7 mouse cellular contexts compared by ENCODE assay signal in genomic region chr7:100932481-100933007, GRCm38 (mm10). TPM values are rescaled to one million over a fixed set of nuclear protein-coding genes. Genes with fewer than 3 reads are reported as not detected.
A peak's percentile ranks its signal among the peaks of the same experiment; 100 is the strongest.
DNase-seq lines count a peak whose midpoint lies in the region; ATAC-seq and TF ChIP-seq lines count a peak whose summit lies in the region.

No protein-coding gene starts in this region.

- peak; percentile 56 for TF ChIP-seq CTCF in cortical plate, adult 2 months (IDR thresholded peaks at IDR 0.05; ENCODE audit: extremely low read depth, insufficient read depth, low read length)
- TF ChIP-seq CTCF in small intestine, adult 2 months (IDR thresholded peaks at IDR 0.05; ENCODE audit: extremely low read depth, insufficient read length, insufficient replicate concordance, low read depth, low read length), result peak; percentile 68; the same call in 1 of the 2 replicates

- peaks cover 14% of the 10 kb centered on the region; the same call in 1 of the 2 replicates for H3K36me3 ChIP-seq in intestine, embryonic 14.5 days (ENCODE audit: control insufficient read depth, insufficient read depth, low read length)
- no peaks in the 10 kb centered on the region for H3K36me3 ChIP-seq in limb, embryonic 11.5 days (ENCODE audit: control insufficient read depth, insufficient read depth, low read length)
- no peaks in the 10 kb centered on the region for H3K36me3 ChIP-seq in midbrain, embryonic 13.5 days
- peaks cover 2% of the 10 kb centered on the region; the same call in 1 of the 2 replicates for H3K36me3 ChIP-seq in small intestine, adult 2 months (ENCODE audit: control insufficient read depth, insufficient read depth, low read length)

- ATAC-seq in activated CD4-positive, CD25-positive, alpha-beta regulatory T cell, adult 4 months, result peak; percentile 81
- peak; percentile 89 for ATAC-seq in intestine, embryonic 14.5 days (replicated peaks; ENCODE audit: low FRiP score, low TSS enrichment, low read depth)
- ATAC-seq in limb, embryonic 11.5 days (ENCODE audit: insufficient number of reproducible peaks, low FRiP score, low TSS enrichment, low read depth), result peak; percentile 91
- ATAC-seq in midbrain, embryonic 13.5 days, result peak; percentile 82

- peak; percentile 80 to 83 for DNase-seq in gastrocnemius, postnatal 36 days
- DNase-seq in intestine, embryonic 14.5 days (ENCODE audit: low spot score), result peak; percentile 97
- DNase-seq in limb, embryonic 11.5 days (ENCODE audit: low spot score), result peak; percentile 92

- H3K4me1 ChIP-seq in cortical plate, adult 2 months (ENCODE audit: control insufficient read depth, insufficient read depth, low read length), result no peaks in the 10 kb centered on the region
- H3K4me1 ChIP-seq in intestine, embryonic 14.5 days (replicated peaks; ENCODE audit: control insufficient read depth, insufficient read depth, low read length), result peaks cover 34% of the 10 kb centered on the region
- peaks cover 30% of the 10 kb centered on the region for H3K4me1 ChIP-seq in limb, embryonic 11.5 days (ENCODE audit: control insufficient read depth, insufficient read depth, low read length)
- H3K4me1 ChIP-seq in midbrain, embryonic 13.5 days (replicated peaks), result peaks cover 45% of the 10 kb centered on the region
- peaks cover 3% of the 10 kb centered on the region for H3K4me1 ChIP-seq in small intestine, adult 2 months (ENCODE audit: control insufficient read depth, insufficient read depth, insufficient read length, low read length)

- peak overlapping the region; percentile 30 for H3K4me3 ChIP-seq in cortical plate, adult 2 months (ENCODE audit: insufficient read depth, low read length)
- H3K4me3 ChIP-seq in intestine, embryonic 14.5 days (ENCODE audit: low read depth, low read length), result peak overlapping the region; percentile 81
- H3K4me3 ChIP-seq in limb, embryonic 11.5 days (ENCODE audit: low read depth, low read length), result peak overlapping the region; percentile 85
- peak overlapping the region; percentile 53 for H3K4me3 ChIP-seq in midbrain, embryonic 13.5 days (replicated peaks)
- H3K4me3 ChIP-seq in small intestine, adult 2 months (ENCODE audit: low read depth, low read length), result peak overlapping the region; percentile 65

- H3K9ac ChIP-seq in intestine, embryonic 14.5 days (ENCODE audit: low read length), result peak overlapping the region; percentile 43
- peak overlapping the region; percentile 87 for H3K9ac ChIP-seq in limb, embryonic 11.5 days (ENCODE audit: low read length)
- H3K9ac ChIP-seq in midbrain, embryonic 13.5 days (replicated peaks), result peak overlapping the region; percentile 77; the same call in 1 of the 2 replicates

- no peaks in the 10 kb centered on the region for H3K27me3 ChIP-seq in intestine, embryonic 14.5 days (replicated peaks; ENCODE audit: control insufficient read depth, insufficient read depth, low read length)
- no peaks in the 10 kb centered on the region for H3K27me3 ChIP-seq in limb, embryonic 11.5 days (ENCODE audit: control insufficient read depth, insufficient read depth, low read length)
- H3K27me3 ChIP-seq in midbrain, embryonic 13.5 days, result peaks cover 64% of the 10 kb centered on the region
- H3K27me3 ChIP-seq in small intestine, adult 2 months (ENCODE audit: control insufficient read depth, insufficient read depth, low read length), result peaks cover 19% of the 10 kb centered on the region

- no peak overlapping the region for H3K27ac ChIP-seq in cortical plate, adult 2 months (ENCODE audit: insufficient read depth, low read length)
- H3K27ac ChIP-seq in intestine, embryonic 14.5 days (ENCODE audit: low read depth), result peak overlapping the region; percentile 99
- peak overlapping the region; percentile 99 for H3K27ac ChIP-seq in limb, embryonic 11.5 days (replicated peaks; ENCODE audit: low read depth, low read length)
- H3K27ac ChIP-seq in midbrain, embryonic 13.5 days, result peak overlapping the region; percentile 44; the same call in 1 of the 2 replicates
- no peak overlapping the region for H3K27ac ChIP-seq in small intestine, adult 2 months (ENCODE audit: insufficient read depth, low read depth, low read length)

- intact Hi-C loops in gastrocnemius, postnatal 36 days (cut with DNase I), result loop anchor here (1.0 kb wide), 1 partner anchor 24 kb away; no protein-coding TSS in a partner anchor

- peak overlapping the region; percentile 94 for H3K4me2 ChIP-seq in intestine, embryonic 14.5 days (ENCODE audit: low read length)
- peak overlapping the region; percentile 60 for H3K4me2 ChIP-seq in limb, embryonic 11.5 days (ENCODE audit: low read depth, severe bottlenecking)
- H3K4me2 ChIP-seq in midbrain, embryonic 13.5 days (replicated peaks), result peak overlapping the region; percentile 81

- TF ChIP-seq POLR2A in cortical plate, adult 2 months (IDR thresholded peaks at IDR 0.05; ENCODE audit: extremely low read depth, insufficient read depth, low read length), result no peak
- TF ChIP-seq POLR2A in small intestine, adult 2 months (IDR thresholded peaks at IDR 0.05; ENCODE audit: low read depth, low read length), result no peak

- H3K9me3 ChIP-seq in intestine, embryonic 14.5 days (ENCODE audit: control insufficient read depth, low read length), result no peaks in the 10 kb centered on the region
- no peaks in the 10 kb centered on the region for H3K9me3 ChIP-seq in limb, embryonic 11.5 days (ENCODE audit: control insufficient read depth, low read length)
- H3K9me3 ChIP-seq in midbrain, embryonic 13.5 days, result no peaks in the 10 kb centered on the region

- under 1% methylated on average over 27 of the region's 27 CpGs for WGBS in intestine, embryonic 14.5 days
- 1% methylated on average over 27 of the region's 27 CpGs for WGBS in limb, embryonic 11.5 days
- 2% methylated on average over 26 of the region's 27 CpGs for WGBS in midbrain, embryonic 13.5 days
- WGBS in small intestine, adult 2 months, result under 1% methylated on average over 27 of the region's 27 CpGs

RNA-seq across cellular contexts. Expression of gene Arhgef17, which starts 0.6 kb away (rescaled TPM):
- under 1 TPM in 1 of 2 experiments, not detected in 1; 0.42 TPM for polyA plus RNA-seq in activated CD4-positive, CD25-positive, alpha-beta regulatory T cell, adult 4 months (2017; shearing (Covaris generic))
- 89.2 and 91.3 TPM in 2 replicates for polyA plus RNA-seq in cortical plate, adult 2 months (2012; rRNA removed)
- 10 to 100 TPM; 19.3 to 19.6 TPM for total RNA-seq in gastrocnemius, postnatal 36 days (2021)
- polyA plus RNA-seq in intestine, embryonic 14.5 days (2014; fragmentation: Nextera tagmentation; extraction: Ambion mirVana), result 12.9 and 14.2 TPM in 2 replicates
- 12.6 and 13.6 TPM in 2 replicates for polyA plus RNA-seq in limb, embryonic 11.5 days (2014; fragmentation: Nextera tagmentation; extraction: Ambion mirVana)
- 5.8 and 5.9 TPM in 2 replicates for polyA plus RNA-seq in midbrain, embryonic 13.5 days (2015; fragmentation: Nextera tagmentation; extraction: Ambion mirVana)
- 6.8 and 8.0 TPM in 2 replicates for polyA plus RNA-seq in small intestine, adult 2 months (2012; rRNA removed)

RNA-seq across cellular contexts. Expression of gene P2ry6, which starts 41.9 kb away (rescaled TPM):
- polyA plus RNA-seq in activated CD4-positive, CD25-positive, alpha-beta regulatory T cell, adult 4 months (2017; shearing (Covaris generic)), result under 1 TPM in 1 of 2 experiments, not detected in 1; 0.32 TPM
- 4.3 and 4.9 TPM in 2 replicates for polyA plus RNA-seq in cortical plate, adult 2 months (2012; rRNA removed)
- total RNA-seq in gastrocnemius, postnatal 36 days (2021), result 1 to 10 TPM; 1.1 TPM
- 11.1 and 11.9 TPM in 2 replicates for polyA plus RNA-seq in intestine, embryonic 14.5 days (2014; fragmentation: Nextera tagmentation; extraction: Ambion mirVana)
- polyA plus RNA-seq in limb, embryonic 11.5 days (2014; fragmentation: Nextera tagmentation; extraction: Ambion mirVana), result 1.6 and 2.5 TPM in 2 replicates
- 1.9 and 2.7 TPM in 2 replicates for polyA plus RNA-seq in midbrain, embryonic 13.5 days (2015; fragmentation: Nextera tagmentation; extraction: Ambion mirVana)
- polyA plus RNA-seq in small intestine, adult 2 months (2012; rRNA removed), result 19.4 and 27.8 TPM in 2 replicates

Comparison
In these comparisons a context has a peak if more than half of its experiments do, and no peak if none do; other contexts are left out.
1. H3K27ac ChIP-seq: peak in intestine, embryonic 14.5 days (single experiment), limb, embryonic 11.5 days (single experiment) and midbrain, embryonic 13.5 days (single experiment); none in cortical plate, adult 2 months (single experiment) and small intestine, adult 2 months (single experiment).
2. H3K4me3 ChIP-seq: peak in every context shown above with its lines; median percentile 85 in limb, embryonic 11.5 days; 81 in intestine, embryonic 14.5 days; 65 in small intestine, adult 2 months; 53 in midbrain, embryonic 13.5 days; 30 in cortical plate, adult 2 months.
3. Peak in every context shown above with its lines, with median percentiles within 50 percentile points of each other: ATAC-seq, DNase-seq, H3K4me2 ChIP-seq and H3K9ac ChIP-seq.